Mouse (Mus musculus) T-helper 1 cell (primary cell): ENCODE results near the gene Kng2.
"Not testable (repeated sequence)": the region's sequence is repeated elsewhere in the genome, so short reads cannot be mapped to it uniquely, and the experiment has no call there.

Experiments used
- in situ Hi-C: fragments of 300-600 bp; cut with MboI, MseI; formaldehyde crosslinking; loops from one replicate; pipeline ENCODE4 v1.15.1; 2025; ENCODE audit warnings: high pct_unique_total_duplicates

Gene Kng2

DNA sequence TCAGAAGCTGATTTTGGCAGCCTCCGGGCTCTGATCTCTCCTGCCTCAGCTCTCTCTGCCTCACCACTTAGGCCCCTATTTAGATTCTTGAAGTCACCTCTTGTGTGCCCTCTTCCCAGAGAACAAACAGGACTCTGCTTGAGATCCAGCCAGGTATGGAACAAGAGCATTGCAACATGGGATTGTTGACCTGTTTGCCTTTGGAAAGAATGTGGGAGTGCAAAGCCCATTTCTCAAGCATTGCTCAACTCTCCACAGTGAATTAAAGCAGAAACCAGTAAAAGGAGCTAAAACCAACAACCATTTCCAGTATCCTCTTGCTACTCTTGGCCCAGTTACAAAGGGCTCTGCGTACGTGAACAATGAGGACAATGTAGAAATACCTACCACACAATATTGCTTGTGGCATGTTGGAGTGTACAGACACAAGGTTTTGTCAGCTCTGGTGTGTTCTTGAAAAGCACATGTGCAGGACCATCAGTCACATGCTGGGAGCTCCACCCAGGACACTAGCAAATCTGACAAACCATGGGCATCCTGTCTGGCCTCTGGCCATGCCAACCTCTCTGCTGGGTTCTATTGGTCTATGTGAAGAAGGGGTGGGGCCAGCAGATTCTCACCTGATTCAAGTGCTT is at the start of gene Kng2:
Gene Kng2 (minus strand): TSS at position 517 of the 635 bp plus-strand sequence.
- in situ Hi-C loops: not testable (repeated sequence)

DNA sequence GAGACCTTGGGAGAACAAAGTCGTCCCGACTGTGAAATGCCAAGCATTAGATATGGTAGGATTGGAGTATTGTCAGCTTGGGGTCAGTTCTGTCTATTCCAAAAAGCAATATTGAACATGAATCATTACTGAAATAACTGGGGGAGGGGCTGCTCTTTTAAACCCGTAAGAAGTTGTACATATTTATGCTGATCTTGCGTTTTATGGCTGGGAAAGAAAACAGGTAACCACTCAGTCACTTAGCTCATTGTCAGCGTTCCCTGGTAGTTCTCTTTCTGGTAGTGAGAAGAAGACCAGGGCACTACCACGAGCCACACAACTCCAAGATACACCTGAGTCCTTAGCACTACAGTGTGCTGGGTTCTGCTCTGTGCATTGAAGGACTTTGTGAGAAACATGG is 48.2 kb upstream of the Kng2 start:
- in situ Hi-C loops: not testable (repeated sequence)

DNA sequence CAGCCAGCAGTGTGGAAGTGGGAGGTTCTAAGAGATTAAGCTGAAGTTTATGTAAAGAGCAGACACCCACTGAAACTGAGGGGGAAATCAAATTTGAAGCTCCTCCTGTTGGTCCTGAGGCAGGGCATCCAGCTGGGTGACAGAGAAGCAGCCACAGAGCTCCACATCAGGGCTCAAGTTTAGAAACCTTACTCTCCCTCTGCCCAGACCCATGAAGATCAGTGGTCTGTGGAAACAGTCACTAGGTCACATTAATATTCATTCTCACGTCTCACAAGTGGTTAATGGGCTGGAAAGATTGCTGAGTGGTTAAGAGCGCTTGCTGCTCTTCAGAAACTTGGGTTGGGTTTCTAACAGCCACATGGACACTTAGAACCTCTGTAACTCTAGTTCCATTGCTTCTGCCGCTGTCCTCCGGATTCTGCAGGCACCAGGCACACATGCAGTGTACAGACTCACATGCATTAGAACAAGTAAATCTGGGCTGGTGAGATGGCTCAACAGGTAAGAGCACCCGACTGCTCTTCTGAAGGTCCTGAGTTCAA is 31.6 kb upstream of the Kng2 start:
- in situ Hi-C loops: not testable (repeated sequence)

DNA sequence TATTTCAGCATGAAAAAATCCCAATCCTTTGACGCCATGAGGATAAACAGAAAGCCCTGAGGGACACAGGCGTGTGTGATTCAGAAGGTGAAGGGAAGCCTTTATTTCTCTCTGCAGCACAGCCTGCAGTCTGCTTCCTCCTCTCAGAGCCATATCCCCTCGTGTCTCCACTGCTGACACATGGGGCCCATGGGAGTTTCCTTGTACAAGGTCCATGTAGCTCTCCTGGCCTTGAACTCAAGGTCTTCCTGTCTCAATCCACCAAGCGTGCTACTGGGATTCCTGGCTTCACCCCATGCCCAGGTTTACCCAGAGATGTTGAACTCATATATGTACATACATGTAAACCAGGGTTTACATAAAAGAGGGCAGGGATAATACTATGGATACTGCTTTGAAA is 30.3 kb upstream of the Kng2 start:
- in situ Hi-C loops: not testable (repeated sequence)

DNA sequence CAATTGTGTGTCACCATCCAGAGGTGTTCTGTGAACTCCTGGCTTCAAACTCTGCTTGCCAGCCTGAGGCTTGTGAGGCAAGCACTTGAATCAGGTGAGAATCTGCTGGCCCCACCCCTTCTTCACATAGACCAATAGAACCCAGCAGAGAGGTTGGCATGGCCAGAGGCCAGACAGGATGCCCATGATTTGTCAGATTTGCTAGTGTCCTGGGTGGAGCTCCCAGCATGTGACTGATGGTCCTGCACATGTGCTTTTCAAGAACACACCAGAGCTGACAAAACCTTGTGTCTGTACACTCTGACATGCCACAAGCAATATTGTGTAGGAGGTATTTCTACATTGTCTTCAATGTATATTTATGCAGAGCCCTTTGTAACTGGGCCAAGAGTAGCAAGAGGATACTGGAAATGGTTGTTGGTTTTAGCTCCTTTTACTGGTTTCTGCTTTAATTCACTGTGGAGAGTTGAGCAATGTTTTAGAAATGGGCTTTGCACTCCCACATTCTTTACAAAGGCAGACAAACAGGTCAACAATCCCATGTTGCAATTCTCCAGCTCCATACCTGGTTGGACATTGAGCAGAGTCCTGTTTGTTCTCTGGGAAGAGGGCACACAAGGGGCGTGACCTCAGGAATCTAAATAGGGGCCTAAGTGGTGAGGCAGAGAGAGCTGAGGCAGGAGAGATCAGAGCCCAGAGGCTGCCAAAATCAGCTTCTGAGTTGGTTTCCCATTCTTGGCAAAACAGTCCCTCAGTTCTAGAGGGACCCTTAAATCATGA is 28.6 kb upstream of the Kng2 start, which contains the start of gene Kng1:
Gene Kng1 (plus strand): TSS at position 198 of the 780 bp plus-strand sequence.
- in situ Hi-C loops: not testable (repeated sequence)

DNA sequence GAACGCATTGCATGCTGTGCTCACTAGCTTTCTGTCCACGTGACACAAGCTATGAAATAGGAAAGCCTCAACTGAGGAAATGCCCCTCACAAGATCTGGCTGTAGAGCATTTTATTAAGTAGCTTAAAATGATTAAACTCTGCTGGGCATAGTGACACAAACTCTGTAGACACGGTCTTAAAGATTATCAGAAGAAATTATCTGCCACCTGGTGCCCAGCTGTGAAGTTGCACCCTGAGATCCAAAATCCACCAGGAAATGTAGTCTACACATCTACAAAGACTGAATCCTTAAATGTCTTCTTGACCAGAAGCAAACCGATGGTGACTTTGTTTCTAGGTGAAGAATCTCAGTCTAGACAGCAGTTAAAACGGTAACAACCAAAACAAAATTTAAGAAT is 17.0 kb upstream of the Kng2 start:
- in situ Hi-C loops: no loop called here

DNA sequence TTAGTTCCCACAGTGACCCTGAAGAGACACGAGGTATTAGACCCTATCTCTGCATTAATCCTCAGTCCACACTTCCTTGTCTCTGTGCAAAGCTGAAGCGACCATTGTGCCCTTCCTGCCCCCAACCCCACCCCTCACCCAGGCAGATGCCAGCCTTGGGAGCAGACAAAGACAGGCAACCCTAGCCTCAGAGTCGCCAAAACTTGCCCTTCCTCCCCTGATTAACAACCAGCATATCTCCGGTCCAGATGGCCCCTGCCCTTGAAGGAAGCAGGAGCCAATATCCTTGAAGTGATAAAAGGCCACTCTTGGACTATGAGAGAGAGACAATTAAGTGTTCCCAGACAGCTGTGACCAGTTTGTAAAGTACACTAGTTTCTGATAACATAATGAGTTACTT is 11.6 kb upstream of the Kng2 start:
- in situ Hi-C loops: no loop called here

DNA sequence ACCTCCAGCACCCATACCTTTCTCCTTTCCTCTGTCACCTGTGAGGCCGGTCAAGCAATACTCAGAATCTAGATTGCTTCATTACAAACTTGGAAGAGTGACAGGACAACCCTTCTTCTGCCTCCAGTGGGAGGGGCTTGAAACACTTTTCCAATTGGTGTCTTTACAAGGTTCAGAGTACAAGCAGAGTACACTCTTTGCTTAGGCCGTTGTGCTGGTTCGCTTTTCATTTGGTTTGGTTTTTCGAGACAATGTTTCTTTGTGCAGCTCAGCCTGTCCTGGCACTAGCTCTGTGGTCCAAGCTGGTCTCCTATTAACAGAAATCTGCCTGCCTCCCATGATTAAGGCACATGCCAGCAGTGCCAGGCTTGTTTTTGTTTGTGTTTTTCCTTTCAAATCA is 10.0 kb upstream of the Kng2 start:
- in situ Hi-C loops: no loop called here

DNA sequence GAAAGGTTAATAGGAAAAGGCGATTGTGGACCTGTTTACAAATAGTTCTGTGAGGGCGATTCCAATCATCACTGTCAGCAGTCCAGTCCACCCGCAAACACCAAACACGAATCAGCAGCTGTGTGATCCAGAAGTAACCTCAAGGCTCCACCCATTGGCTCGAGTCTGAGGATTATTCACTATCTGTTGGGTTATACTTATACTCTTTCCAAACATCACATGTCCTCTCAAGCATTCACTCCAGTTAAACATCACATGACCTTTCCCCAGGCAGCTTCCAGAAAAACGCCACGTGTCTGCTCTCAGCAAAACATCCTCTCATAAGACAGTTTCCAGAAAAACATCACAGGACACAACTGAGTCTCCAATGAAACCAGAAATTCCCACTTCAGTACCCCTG is 8.5 kb upstream of the Kng2 start:
- in situ Hi-C loops: no loop called here

DNA sequence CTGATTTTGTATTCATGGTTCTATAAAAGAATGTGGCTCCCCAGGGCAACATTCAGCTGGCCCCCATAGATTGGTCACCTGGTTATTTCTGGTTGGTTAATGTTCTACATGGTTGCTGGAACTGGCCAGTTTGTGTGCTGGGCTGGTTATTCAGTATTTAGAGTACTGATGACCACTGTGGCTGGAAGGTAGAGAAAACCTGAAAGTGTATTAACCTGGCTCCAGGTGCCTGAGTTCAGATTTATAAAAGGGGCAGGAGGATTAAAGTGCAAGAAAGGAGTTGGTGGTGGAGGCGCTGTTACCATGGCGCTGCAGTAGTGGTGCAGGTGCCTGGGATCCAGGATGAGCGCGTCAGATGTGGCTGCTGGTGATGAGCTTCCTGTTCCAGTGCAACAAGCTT is 4.4 kb upstream of the Kng2 start:
- in situ Hi-C loops: no loop called here

DNA sequence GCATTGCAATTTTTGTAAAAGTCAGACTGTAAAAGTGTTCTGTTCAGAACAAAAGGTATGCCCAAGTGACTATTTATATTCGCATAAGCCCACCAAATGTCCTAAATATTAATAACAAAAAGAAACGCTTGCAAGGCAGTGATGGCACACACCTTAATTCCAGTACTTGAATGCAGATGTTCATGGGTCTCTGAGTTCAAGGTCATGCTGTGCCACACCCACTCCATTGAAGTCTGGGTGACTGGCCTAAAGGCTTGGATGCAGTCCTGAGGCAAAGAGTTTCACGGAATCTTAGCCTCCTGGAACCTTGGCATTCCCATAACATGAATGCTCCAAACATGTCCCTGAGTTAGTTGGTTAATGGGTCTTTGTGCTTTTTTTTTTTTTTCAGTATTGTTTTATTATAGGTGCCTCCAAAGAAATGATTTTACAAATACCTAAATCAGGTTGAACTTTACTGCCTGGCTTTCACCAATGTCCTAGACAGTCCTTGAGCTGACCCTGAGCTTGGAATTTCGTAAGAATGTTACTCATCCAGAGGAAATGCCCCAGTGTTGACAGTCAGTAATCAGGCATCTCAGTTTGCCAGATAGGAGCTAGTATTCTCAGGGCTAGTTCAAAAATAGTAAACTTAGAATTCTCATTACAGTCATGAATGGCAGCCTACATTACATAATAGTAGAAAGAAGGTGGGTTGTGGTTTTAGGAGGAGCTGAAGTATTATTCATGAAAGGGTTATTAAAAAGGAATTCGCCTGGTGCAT is 1.6 kb upstream of the Kng2 start:
- in situ Hi-C loops: no loop called here

DNA sequence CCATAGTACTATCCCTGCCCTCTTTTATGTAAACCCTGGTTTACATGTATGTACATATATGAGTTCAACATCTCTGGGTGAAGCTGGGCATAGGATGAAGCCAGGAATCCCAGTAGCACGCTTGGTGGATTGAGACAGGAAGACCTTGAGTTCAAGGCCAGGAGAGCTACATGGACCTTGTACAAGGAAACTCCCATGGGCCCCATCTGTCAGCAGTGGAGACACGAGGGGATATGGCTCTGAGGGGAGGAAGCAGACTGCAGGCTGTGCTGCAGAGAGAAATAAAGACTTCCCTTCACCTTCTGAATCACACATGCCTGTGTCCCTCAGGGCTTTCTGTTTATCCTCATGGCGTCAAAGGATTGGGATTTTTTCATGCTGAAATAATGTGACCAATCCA is 1.9 kb downstream of the Kng2 start:
- in situ Hi-C loops: not testable (repeated sequence)

DNA sequence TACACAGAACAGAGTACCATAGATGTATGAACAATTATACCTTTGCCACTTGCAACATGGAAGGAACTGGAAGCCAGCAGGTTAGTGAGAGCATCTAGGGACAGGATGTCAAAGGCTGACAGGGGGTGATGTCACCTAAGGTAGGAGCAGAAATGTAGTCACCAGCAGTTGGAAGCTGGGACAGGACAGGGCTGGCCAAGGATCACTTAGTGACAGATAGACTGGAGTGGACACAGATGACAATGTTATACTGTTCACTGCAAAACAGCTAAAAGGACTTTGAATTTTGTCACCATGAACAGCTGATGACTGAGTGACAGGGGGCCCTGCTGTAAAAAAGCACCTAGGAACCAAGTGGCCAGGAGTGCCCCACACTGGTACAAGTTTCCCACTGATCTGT is 2.7 kb downstream of the Kng2 start:
- in situ Hi-C loops: no loop called here

DNA sequence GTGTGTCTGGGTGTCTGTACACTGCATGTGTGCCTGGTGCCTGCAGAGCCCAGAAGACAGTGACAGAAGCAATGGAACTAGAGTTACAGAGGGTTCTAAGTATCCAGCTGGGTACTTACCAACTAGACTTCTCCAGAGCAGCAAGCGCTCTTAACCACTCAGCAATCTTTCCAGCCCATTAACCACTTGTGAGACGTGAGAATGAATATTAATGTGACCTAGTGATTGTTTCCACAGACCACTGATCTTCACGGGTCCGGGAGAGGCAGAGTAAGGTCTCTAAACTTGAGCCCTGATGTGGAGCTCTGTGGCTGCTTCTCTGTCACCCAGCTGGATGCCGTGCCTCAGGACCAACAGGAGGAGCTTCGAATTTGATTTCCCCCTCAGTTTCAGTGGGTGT is 4.2 kb downstream of the Kng2 start:
- in situ Hi-C loops: no loop called here

DNA sequence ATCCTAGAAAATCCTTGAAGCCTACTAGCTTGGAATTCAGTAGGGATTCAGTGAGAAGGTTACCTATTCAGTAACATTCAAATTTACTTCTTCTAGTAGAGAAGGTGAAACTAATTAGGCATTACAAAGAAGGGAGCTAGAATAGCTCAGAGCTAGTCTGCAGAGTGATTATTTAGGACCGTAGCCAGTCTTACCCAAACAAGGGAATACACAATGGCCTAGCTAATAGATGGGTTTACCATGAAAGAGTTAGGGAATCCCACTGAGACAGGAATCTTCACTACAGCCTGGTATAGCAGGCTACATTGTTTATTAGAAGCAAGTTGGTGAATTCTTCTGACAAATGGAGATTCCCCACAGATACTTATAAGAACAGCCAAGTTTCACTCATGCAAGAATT is 8.7 kb downstream of the Kng2 start:
- in situ Hi-C loops: not testable (repeated sequence)

DNA sequence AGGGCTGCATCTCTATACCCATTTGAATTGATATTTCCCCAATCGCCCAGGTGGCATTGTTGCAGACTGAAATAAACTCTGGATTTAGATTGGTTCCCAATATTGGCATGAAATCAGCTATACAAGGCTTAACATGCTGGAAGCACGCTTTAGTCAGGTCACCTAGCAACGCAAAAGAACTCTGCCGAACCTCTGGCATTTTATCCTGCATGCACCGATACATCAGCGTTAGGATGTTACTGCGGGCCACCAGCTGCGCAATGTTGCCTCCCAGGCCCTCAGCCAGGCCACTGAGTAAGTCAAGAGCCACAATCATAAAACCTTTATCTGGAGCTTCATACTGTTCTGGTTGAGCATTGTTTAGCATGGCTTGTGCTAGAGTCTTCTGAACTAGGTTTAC is 14.6 kb downstream of the Kng2 start:
- in situ Hi-C loops: not testable (repeated sequence)

DNA sequence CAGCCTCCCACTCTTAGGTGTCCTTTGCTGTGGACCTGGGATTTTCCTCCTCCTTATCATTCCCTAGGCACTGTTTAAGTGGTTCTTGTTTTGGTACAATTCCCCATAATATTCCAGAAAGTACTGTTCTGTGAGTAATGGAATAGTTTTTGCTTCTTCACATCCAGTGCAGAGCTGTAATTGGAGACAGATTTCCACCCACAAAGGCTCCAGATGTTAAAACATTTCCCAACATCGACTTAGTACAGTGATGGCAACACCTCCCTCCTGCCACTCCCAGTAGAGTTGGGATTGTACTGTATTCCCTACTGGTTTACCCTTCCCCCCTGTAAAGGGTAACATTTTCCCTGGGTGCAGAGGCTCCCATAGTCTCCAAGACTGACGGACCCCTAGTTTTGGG is 15.5 kb downstream of the Kng2 start:
- in situ Hi-C loops: not testable (repeated sequence)

DNA sequence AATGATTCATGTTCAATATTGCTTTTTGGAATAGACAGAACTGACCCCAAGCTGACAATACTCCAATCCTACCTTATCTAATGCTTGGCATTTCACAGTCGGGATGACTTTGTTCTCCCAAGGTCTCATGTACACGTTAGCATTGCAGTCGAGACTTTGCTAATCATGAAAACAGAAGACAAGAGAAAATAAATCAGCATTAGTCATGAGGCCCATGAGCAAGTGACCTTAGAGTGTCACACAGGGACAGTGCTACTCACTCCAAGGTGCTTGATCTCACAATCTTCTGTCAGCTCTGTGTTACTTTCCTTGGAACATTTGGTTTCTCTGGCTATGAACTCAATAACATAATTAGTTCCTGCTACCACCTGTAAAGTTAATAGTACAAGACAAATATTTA is 32.3 kb downstream of the Kng2 start:
- in situ Hi-C loops: not testable (repeated sequence)

DNA sequence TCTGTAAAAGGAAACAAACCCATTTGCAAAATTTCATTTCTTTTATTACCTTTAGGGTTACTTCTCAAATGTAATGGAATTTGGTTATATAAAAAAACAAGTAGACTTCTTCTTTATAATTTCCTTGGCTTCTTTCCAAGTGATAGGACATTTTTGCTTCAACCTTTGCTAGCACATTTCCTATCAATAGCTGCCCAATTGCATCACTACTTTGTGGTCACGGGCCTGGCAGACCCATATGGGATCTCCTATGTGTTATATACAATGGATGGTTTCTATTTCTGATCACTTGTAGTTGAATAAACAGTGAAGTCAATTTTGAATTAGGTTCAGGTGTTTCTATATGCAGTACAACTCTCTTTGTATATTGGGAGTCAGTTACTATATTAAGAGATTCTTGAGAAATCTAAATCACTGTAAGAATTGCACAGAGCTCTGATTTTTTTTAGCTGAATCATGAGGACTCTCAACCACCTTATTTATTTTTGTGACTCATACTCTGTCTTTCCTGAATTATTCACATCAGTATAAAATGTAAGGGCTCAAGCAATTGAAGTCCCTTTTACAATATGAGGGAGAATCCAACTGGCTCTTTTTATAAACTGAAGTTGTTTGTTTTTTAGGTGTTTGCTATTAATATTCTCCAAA is 61.8 kb downstream of the Kng2 start:
- in situ Hi-C loops: no loop called here

DNA sequence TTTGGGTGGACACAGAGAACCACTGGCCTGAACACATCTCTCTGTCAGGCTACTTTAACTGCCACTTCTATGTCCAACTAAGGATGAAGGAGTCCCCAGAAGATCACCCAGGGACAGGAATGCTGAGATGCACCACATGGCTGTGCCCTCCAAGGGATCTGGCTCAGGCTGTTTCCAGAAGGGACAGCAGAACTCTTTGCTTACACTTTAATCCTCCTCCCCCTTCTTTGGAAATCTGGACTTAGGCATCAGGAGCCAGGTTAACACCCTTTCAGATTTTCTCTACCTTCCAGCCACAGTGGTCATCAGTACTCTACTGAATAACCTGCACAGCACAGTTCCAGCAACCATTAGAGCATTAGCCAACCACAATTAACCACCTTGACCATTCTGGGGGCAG is 66.0 kb downstream of the Kng2 start:
- in situ Hi-C loops: no loop called here

DNA sequence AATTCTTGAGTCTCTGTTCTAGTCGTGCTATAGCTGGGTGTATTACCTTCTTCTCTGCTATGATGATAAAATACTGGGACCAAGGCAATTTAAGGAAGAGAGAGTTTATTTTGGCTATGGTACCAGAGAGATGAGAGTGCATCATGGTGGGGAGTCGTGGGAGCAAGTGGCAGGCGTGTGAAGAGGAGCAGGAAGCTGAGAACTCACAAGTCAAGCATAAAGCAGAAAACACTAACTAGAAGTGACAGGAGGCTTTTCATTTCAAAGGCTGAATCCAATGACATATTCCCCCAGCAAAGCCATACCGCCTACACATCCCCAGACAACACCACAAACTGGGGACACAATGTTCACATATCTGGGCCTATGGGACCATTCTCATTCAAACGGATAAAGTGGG is 67.0 kb downstream of the Kng2 start:
- in situ Hi-C loops: no loop called here

DNA sequence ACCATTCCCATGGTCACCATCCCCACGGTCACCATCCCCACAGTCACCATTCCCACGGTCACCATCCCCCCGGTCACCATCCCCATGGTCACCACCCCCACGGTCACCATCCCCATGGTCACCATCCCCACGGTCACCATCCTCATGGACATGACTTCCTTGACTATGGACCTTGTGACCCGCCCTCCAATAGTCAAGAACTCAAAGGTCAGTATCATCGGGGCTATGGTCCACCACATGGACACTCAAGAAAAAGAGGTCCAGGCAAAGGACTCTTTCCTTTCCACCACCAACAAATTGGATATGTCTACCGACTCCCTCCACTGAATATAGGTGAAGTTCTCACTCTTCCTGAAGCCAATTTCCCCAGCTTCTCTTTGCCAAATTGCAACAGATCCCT is 68.2 kb downstream of the Kng2 start:
- in situ Hi-C loops: no loop called here
